Mouse (Mus musculus): ENCODE measurements around the gene Zfp791. TPM values are rescaled to one million over a fixed set of nuclear protein-coding genes. Genes with fewer than 3 reads are reported as not detected.

The Zfp791 gene
- polyA plus RNA-seq, 1 experiment from 2014 or later = 1.6 TPM

GRCm38 (mm10) chr8:85080532-85081215, 42.2 kb downstream of the Zfp791 start, which contains the start of gene Wdr83os:
Wdr83os (plus strand) TSS chr8:85080740.
- H3K4me2 ChIP-seq (ENCODE audit: low read depth, low read length) = peak within 1 kb of the TSS; percentile 87
- H3K9ac ChIP-seq (ENCODE audit: low read depth, low read length) = peak within 1 kb of the TSS; percentile 81
- peaks cover 16% of the 10 kb centered on the region for H3K4me1 ChIP-seq (ENCODE audit: control insufficient read depth, insufficient read depth, low read length)
- ATAC-seq (ENCODE audit: low read depth) (peak; percentile 16; the same call in 1 of the 2 replicates), DNase-seq (ENCODE audit: low spot score) (peak; percentile 84)
- peak within 1 kb of the TSS; percentile 75 for H3K4me3 ChIP-seq (ENCODE audit: low read depth, low read length)
- H3K36me3 ChIP-seq (ENCODE audit: control insufficient read depth, insufficient read depth, low read length) = peaks cover 33% of the 10 kb centered on the region
- H3K27ac ChIP-seq (replicated peaks; ENCODE audit: low read depth, low read length) = peak within 1 kb of the TSS; percentile 72
- H3K27me3 ChIP-seq (replicated peaks; ENCODE audit: control insufficient read depth, insufficient read depth, low read length) = no peaks in the 10 kb centered on the region
- under 1% methylated on average over 30 of the region's 30 CpGs for WGBS
- no peaks in the 10 kb centered on the region for H3K9me3 ChIP-seq (ENCODE audit: control insufficient read depth, low read length)

- Histone ChIP-seq H3K36me3 (ENCODE audit: control insufficient read depth, insufficient read depth, low read length) (peaks cover 33% of the 10 kb centered on the region), H3K27ac (replicated peaks; ENCODE audit: low read depth, low read length) (peak overlapping the region; percentile 72; the same call in 1 of the 2 replicates), H3K4me2 (ENCODE audit: low read depth, low read length) (peak overlapping the region; percentile 87), H3K9ac (ENCODE audit: low read depth, low read length) (peak overlapping the region; percentile 81), H3K4me1 (ENCODE audit: control insufficient read depth, insufficient read depth, low read length) (peaks cover 16% of the 10 kb centered on the region), H3K4me3 (ENCODE audit: low read depth, low read length) (peak overlapping the region; percentile 75), H3K27me3 (replicated peaks; ENCODE audit: control insufficient read depth, insufficient read depth, low read length) (no peaks in the 10 kb centered on the region), H3K9me3 (ENCODE audit: control insufficient read depth, low read length) (no peaks in the 10 kb centered on the region)
- DNase-seq (ENCODE audit: low spot score) = no peak
- no peak for ATAC-seq (ENCODE audit: low read depth)
- under 1% methylated on average over 23 of the region's 25 CpGs for WGBS
Measured at GRCm38 (mm10) chr8:85080214-85080531, 42.7 kb downstream of the Zfp791 start.

GRCm38 (mm10) chr8:85076993-85077392, 45.9 kb downstream of the Zfp791 start:
- no peak overlapping the region for H3K9ac ChIP-seq (ENCODE audit: low read depth, low read length)
- H3K27me3 ChIP-seq (replicated peaks; ENCODE audit: control insufficient read depth, insufficient read depth, low read length) = no peaks in the 10 kb centered on the region
- DNase-seq (ENCODE audit: low spot score) (peak; percentile 90), ATAC-seq (ENCODE audit: low read depth) (peak; percentile 53; the same call in 1 of the 2 replicates)
- H3K4me3 ChIP-seq (ENCODE audit: low read depth, low read length) = no peak overlapping the region
- peaks cover 52% of the 10 kb centered on the region for H3K36me3 ChIP-seq (ENCODE audit: control insufficient read depth, insufficient read depth, low read length)
- no peak overlapping the region; the same call in 1 of the 2 replicates for H3K27ac ChIP-seq (replicated peaks; ENCODE audit: low read depth, low read length)
- 0% methylated on average over 2 of the region's 2 CpGs for WGBS
- H3K9me3 ChIP-seq (ENCODE audit: control insufficient read depth, low read length) = no peaks in the 10 kb centered on the region
- H3K4me1 ChIP-seq (ENCODE audit: control insufficient read depth, insufficient read depth, low read length) = peaks cover 12% of the 10 kb centered on the region
- no peak overlapping the region for H3K4me2 ChIP-seq (ENCODE audit: low read depth, low read length)

GRCm38 (mm10) chr8:85076001-85076400, 46.9 kb downstream of the Zfp791 start:
- H3K4me1 ChIP-seq (ENCODE audit: control insufficient read depth, insufficient read depth, low read length) = peaks cover 9% of the 10 kb centered on the region
- no peak overlapping the region for H3K4me2 ChIP-seq (ENCODE audit: low read depth, low read length)
- H3K9ac ChIP-seq (ENCODE audit: low read depth, low read length) = no peak overlapping the region
- 76% methylated on average over 9 of the region's 9 CpGs for WGBS
- ATAC-seq (ENCODE audit: low read depth) (no peak), DNase-seq (ENCODE audit: low spot score) (no peak)
- no peak overlapping the region for H3K4me3 ChIP-seq (ENCODE audit: low read depth, low read length)
- H3K27me3 ChIP-seq (replicated peaks; ENCODE audit: control insufficient read depth, insufficient read depth, low read length) = no peaks in the 10 kb centered on the region
- H3K9me3 ChIP-seq (ENCODE audit: control insufficient read depth, low read length) = no peaks in the 10 kb centered on the region
- H3K36me3 ChIP-seq (ENCODE audit: control insufficient read depth, insufficient read depth, low read length) = peaks cover 52% of the 10 kb centered on the region
- no peak overlapping the region for H3K27ac ChIP-seq (replicated peaks; ENCODE audit: low read depth, low read length)

GRCm38 (mm10) chr8:85074617-85075016, 48.3 kb downstream of the Zfp791 start:
- H3K9me3 ChIP-seq (ENCODE audit: control insufficient read depth, low read length) = no peaks in the 10 kb centered on the region
- H3K36me3 ChIP-seq (ENCODE audit: control insufficient read depth, insufficient read depth, low read length) = peaks cover 52% of the 10 kb centered on the region
- no peak overlapping the region for H3K4me2 ChIP-seq (ENCODE audit: low read depth, low read length)
- no peaks in the 10 kb centered on the region for H3K27me3 ChIP-seq (replicated peaks; ENCODE audit: control insufficient read depth, insufficient read depth, low read length)
- H3K9ac ChIP-seq (ENCODE audit: low read depth, low read length) = no peak overlapping the region
- H3K27ac ChIP-seq (replicated peaks; ENCODE audit: low read depth, low read length) = no peak overlapping the region
- H3K4me3 ChIP-seq (ENCODE audit: low read depth, low read length) = no peak overlapping the region
- peaks cover 8% of the 10 kb centered on the region for H3K4me1 ChIP-seq (ENCODE audit: control insufficient read depth, insufficient read depth, low read length)
- ATAC-seq (ENCODE audit: low read depth) = no peak
- DNase-seq (ENCODE audit: low spot score) = no peak
- 92% methylated on average over 10 of the region's 10 CpGs for WGBS

- 83% methylated on average over 9 of the region's 10 CpGs for WGBS
- no peak overlapping the region for H3K4me3 ChIP-seq (ENCODE audit: low read depth, low read length)
- H3K4me2 ChIP-seq (ENCODE audit: low read depth, low read length) = no peak overlapping the region
- H3K9me3 ChIP-seq (ENCODE audit: control insufficient read depth, low read length) = no peaks in the 10 kb centered on the region
- H3K27ac ChIP-seq (replicated peaks; ENCODE audit: low read depth, low read length) = no peak overlapping the region
- DNase-seq (ENCODE audit: low spot score) = no peak
- H3K36me3 ChIP-seq (ENCODE audit: control insufficient read depth, insufficient read depth, low read length) = peaks cover 52% of the 10 kb centered on the region
- H3K4me1 ChIP-seq (ENCODE audit: control insufficient read depth, insufficient read depth, low read length) = peaks cover 6% of the 10 kb centered on the region
- H3K9ac ChIP-seq (ENCODE audit: low read depth, low read length) = no peak overlapping the region
- no peaks in the 10 kb centered on the region for H3K27me3 ChIP-seq (replicated peaks; ENCODE audit: control insufficient read depth, insufficient read depth, low read length)
- ATAC-seq (ENCODE audit: low read depth) = no peak
Measured at GRCm38 (mm10) chr8:85074167-85074566, 48.7 kb downstream of the Zfp791 start.

GRCm38 (mm10) chr8:85073041-85073612, 49.8 kb downstream of the Zfp791 start:
- Histone ChIP-seq H3K27ac (replicated peaks; ENCODE audit: low read depth, low read length) (no peak overlapping the region), H3K4me1 (ENCODE audit: control insufficient read depth, insufficient read depth, low read length) (peaks cover 6% of the 10 kb centered on the region), H3K9me3 (ENCODE audit: control insufficient read depth, low read length) (no peaks in the 10 kb centered on the region), H3K4me2 (ENCODE audit: low read depth, low read length) (no peak overlapping the region), H3K4me3 (ENCODE audit: low read depth, low read length) (no peak overlapping the region), H3K36me3 (ENCODE audit: control insufficient read depth, insufficient read depth, low read length) (peaks cover 42% of the 10 kb centered on the region), H3K9ac (ENCODE audit: low read depth, low read length) (no peak overlapping the region), H3K27me3 (replicated peaks; ENCODE audit: control insufficient read depth, insufficient read depth, low read length) (no peaks in the 10 kb centered on the region)
- DNase-seq (ENCODE audit: low spot score) (no peak), ATAC-seq (ENCODE audit: low read depth) (no peak)
- 90% methylated on average over 15 of the region's 15 CpGs for WGBS

DNA sequence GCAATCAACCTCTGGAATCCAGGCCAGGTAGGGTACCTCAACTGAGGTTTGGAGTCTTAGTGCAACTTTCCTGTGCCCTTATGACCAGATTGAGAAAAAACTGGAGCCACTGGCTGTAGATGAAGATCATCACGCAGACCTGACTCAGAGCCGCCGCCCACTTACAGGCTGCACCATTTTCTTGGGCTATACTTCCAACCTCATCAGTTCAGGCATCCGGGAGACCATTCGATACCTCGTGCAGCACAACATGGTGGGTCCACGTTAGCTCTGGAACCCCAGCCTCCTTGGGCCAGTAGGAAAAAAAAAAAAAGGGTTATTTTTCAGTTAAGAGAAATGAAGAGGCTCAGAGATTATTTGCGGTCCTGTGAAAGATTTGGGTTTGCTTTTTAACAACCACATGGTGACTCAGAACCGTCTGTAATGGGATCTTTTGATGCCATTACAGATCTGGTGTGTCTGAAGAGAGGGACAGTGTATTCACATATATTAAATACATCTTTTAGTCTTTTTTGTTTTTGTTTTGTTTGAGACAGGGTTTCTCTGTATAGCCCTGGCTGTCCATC, 50.4 kb downstream of the Zfp791 start:
- Histone ChIP-seq H3K4me2 (ENCODE audit: low read depth, low read length) (peak overlapping the region; percentile 65), H3K36me3 (ENCODE audit: control insufficient read depth, insufficient read depth, low read length) (peaks cover 38% of the 10 kb centered on the region), H3K4me3 (ENCODE audit: low read depth, low read length) (peak overlapping the region; percentile 87), H3K27me3 (replicated peaks; ENCODE audit: control insufficient read depth, insufficient read depth, low read length) (no peaks in the 10 kb centered on the region), H3K4me1 (ENCODE audit: control insufficient read depth, insufficient read depth, low read length) (peaks cover 6% of the 10 kb centered on the region), H3K27ac (replicated peaks; ENCODE audit: low read depth, low read length) (peak overlapping the region; percentile 94), H3K9me3 (ENCODE audit: control insufficient read depth, low read length) (no peaks in the 10 kb centered on the region), H3K9ac (ENCODE audit: low read depth, low read length) (peak overlapping the region; percentile 85)
- DNase-seq (ENCODE audit: low spot score) = no peak
- WGBS = 34% methylated on average over 9 of the region's 9 CpGs
- ATAC-seq (ENCODE audit: low read depth) = no peak
